Mouse (Mus musculus) lung, adult 2 months (tissue): ENCODE data around the gene Tescl.

Source experiments
- CTCF ChIP-seq: fragments of 200-500 bp; IDR thresholded peaks from 2 replicates; pipeline ENCODE4 v1.5.1; 2011; ENCODE audit warnings: mild to moderate bottlenecking, low read length, control low read depth; ENCODE audit not compliant: insufficient read depth
- POLR2A ChIP-seq: fragments of 200-500 bp; IDR thresholded peaks from 2 replicates; pipeline ENCODE4 v1.6.1; 2011; ENCODE audit warnings: low read depth, mild to moderate bottlenecking, control low read depth, low read length, borderline replicate concordance; ENCODE audit errors: extremely low read depth

DNA sequence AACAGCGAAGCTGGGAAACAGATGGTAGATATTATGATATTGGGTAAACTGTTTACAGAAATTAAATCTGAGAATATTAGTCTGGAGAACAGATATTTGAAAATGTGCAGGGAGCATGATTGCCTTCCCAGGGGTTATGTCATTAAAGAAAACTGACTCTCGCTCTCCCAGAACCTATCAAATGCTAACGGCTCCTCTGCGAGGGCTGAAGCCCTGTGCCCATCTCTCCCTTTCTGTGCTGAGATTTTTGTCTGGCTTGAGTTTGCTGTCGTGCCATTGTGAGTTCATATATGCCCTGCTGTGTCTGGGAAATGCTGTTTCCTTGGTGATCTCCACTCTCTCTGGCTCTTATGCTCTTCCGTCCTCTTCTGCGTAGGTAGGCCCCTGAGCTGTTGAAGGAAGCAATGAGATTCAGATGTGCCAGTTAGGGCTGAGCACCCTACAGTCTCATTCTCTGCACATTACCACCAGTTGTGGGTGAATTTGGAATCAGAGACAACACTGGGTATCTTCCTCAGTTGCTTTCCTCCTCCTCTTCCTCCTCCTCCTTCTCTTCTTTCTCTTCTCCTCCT, 10.1 kb upstream of the Tescl start:
- TF ChIP-seq POLR2A, result no peak
- TF ChIP-seq CTCF, result no peak
